Mouse (Mus musculus) gastrocnemius, adult 2 months (tissue): ENCODE measurements around the gene Mbtps2. TPM values are rescaled to one million over a fixed set of nuclear protein-coding genes. Genes with fewer than 3 reads are reported as not detected.
A peak's percentile ranks its signal among the peaks of the same experiment; 100 is the strongest.

Source experiments
- DNase-seq: peaks from one replicate; pipeline ENCODE4 v3.0.0; 2022
- H3K27ac ChIP-seq: fragments of 200-600 bp; 2 replicates; pipeline ENCODE4 v1.8.1; 2022; ENCODE audit warnings: mild to moderate bottlenecking
- H3K4me3 ChIP-seq: fragments of 200-600 bp; 2 replicates; pipeline ENCODE4 v1.8.1; 2022; ENCODE audit warnings: mild to moderate bottlenecking, moderate library complexity
- CTCF ChIP-seq: fragments of 200-600 bp; IDR thresholded peaks from 2 replicates; pipeline ENCODE4 v1.8.1; 2022; ENCODE audit warnings: antibody characterized with exemption, mild to moderate bottlenecking, moderate library complexity
- intact Hi-C: fragments of 180-260 bp; cut with DNase I; formaldehyde crosslinking; loops from one replicate; pipeline ENCODE4 v1.15.1; 2025
- long read RNA-seq, 2 experiments: library from polyadenylated mRNA; stranded (forward); transcript quantifications; one replicate each; pipeline ENCODE4 v2.0.0; 2021
- total RNA-seq, 2 experiments: library from RNA; stranded (reverse); gene quantifications; 2 replicates each; pipeline ENCODE4 v1.2.3; 2021

Mbtps2 gene
- total RNA-seq = 10 to 100 TPM; 14.0 to 15.5 TPM
- long read RNA-seq, experiment 1, full-length matches to known transcripts = 4 of 14 reads
- long read RNA-seq, experiment 1, partial matches to known transcripts = 0 of 14 reads
- long read RNA-seq, experiment 1, other reads (novel, unspliced or antisense) = 10 of 14 reads
- long read RNA-seq, experiment 2, full-length matches to known transcripts = 2 of 5 reads
- long read RNA-seq, experiment 2, partial matches to known transcripts = 0 of 5 reads
- long read RNA-seq, experiment 2, other reads (novel, unspliced or antisense) = 3 of 5 reads

GRCm38 (mm10) chrX:157598186-157598996 lies at the start of gene Mbtps2:
Gene Mbtps2, minus strand, starts transcription at chrX:157598715.
- intact Hi-C loops = loop anchor here (5.0 kb wide), 1 partner anchor 111 kb away; no protein-coding TSS in a partner anchor
- DNase-seq = peak; percentile 67
- TF ChIP-seq CTCF = no peak
- H3K4me3 ChIP-seq = peak within 1 kb of the TSS; percentile 85
- H3K27ac ChIP-seq = peak within 1 kb of the TSS; percentile 90

GRCm38 (mm10) chrX:157646399-157646798 lies 47.9 kb upstream of the Mbtps2 start:
- intact Hi-C loops = loop anchor here (5.0 kb wide), 1 partner anchor 184 kb away; no protein-coding TSS in a partner anchor
- Histone ChIP-seq H3K27ac (no peak overlapping the region), H3K4me3 (no peak overlapping the region)
- no peak for DNase-seq
- no peak for TF ChIP-seq CTCF

- TF ChIP-seq CTCF = no peak
- no peak for DNase-seq
- Histone ChIP-seq H3K4me3 (no peak overlapping the region), H3K27ac (no peak overlapping the region)
- intact Hi-C loops = loop anchor here (5.0 kb wide), 4 partner anchors 42 to 182 kb away; no protein-coding TSS in a partner anchor
Measured at GRCm38 (mm10) chrX:157644700-157645099, 46.2 kb upstream of the Mbtps2 start.

- peak; percentile 51 for DNase-seq
- H3K4me3 ChIP-seq = no peak overlapping the region
- peak; percentile 94 for TF ChIP-seq CTCF
- intact Hi-C loops = loop anchor here (5.0 kb wide), 3 partner anchors 42 to 157 kb away; no protein-coding TSS in a partner anchor
- H3K27ac ChIP-seq = no peak overlapping the region
Measured at GRCm38 (mm10) chrX:157644300-157644699, 45.8 kb upstream of the Mbtps2 start.

- no peak for DNase-seq
- no peak overlapping the region for H3K27ac ChIP-seq
- no peak for TF ChIP-seq CTCF
- intact Hi-C loops = loop anchor here (5.0 kb wide), 3 partner anchors 41 to 156 kb away; no protein-coding TSS in a partner anchor
- H3K4me3 ChIP-seq = no peak overlapping the region
Measured at GRCm38 (mm10) chrX:157642856-157643255, 44.3 kb upstream of the Mbtps2 start.

- DNase-seq = no peak
- Histone ChIP-seq H3K4me3 (no peak overlapping the region), H3K27ac (no peak overlapping the region)
- no peak for TF ChIP-seq CTCF
- intact Hi-C loops = no loop called here
Measured at GRCm38 (mm10) chrX:157637253-157637652, 38.7 kb upstream of the Mbtps2 start.

- TF ChIP-seq CTCF = no peak
- DNase-seq = no peak
- intact Hi-C loops = no loop called here
- Histone ChIP-seq H3K4me3 (no peak overlapping the region), H3K27ac (no peak overlapping the region)
Measured at GRCm38 (mm10) chrX:157633676-157634414, 35.3 kb upstream of the Mbtps2 start.

GRCm38 (mm10) chrX:157630341-157630740 lies 31.8 kb upstream of the Mbtps2 start:
- TF ChIP-seq CTCF = no peak
- Histone ChIP-seq H3K4me3 (no peak overlapping the region), H3K27ac (no peak overlapping the region)
- DNase-seq = no peak
- intact Hi-C loops = no loop called here

GRCm38 (mm10) chrX:157612894-157613293 lies 14.4 kb upstream of the Mbtps2 start:
- Histone ChIP-seq H3K27ac (no peak overlapping the region), H3K4me3 (peak overlapping the region; percentile 29)
- TF ChIP-seq CTCF = no peak
- peak; percentile 24 for DNase-seq
- intact Hi-C loops = no loop called here

GRCm38 (mm10) chrX:157601450-157601849 lies 2.9 kb upstream of the Mbtps2 start:
- peak overlapping the region; percentile 26; the same call in 1 of the 2 replicates for H3K4me3 ChIP-seq
- H3K27ac ChIP-seq = no peak overlapping the region
- intact Hi-C loops = loop anchor here (5.0 kb wide), 1 partner anchor 41 kb away; no protein-coding TSS in a partner anchor
- peak; percentile 46 for TF ChIP-seq CTCF
- DNase-seq = no peak

- H3K27ac ChIP-seq = peak overlapping the region; percentile 90
- DNase-seq = no peak
- H3K4me3 ChIP-seq = peak overlapping the region; percentile 85
- TF ChIP-seq CTCF = no peak
- intact Hi-C loops = loop anchor here (5.0 kb wide), 1 partner anchor 110 kb away; no protein-coding TSS in a partner anchor
Measured at GRCm38 (mm10) chrX:157597585-157598185, 830 bp downstream of the Mbtps2 start.

GRCm38 (mm10) chrX:157596802-157597201 lies 1.7 kb downstream of the Mbtps2 start:
- Histone ChIP-seq H3K27ac (peak overlapping the region; percentile 90), H3K4me3 (no peak overlapping the region; the same call in 1 of the 2 replicates)
- no peak for DNase-seq
- intact Hi-C loops = loop anchor here (5.0 kb wide), 1 partner anchor 110 kb away; no protein-coding TSS in a partner anchor
- TF ChIP-seq CTCF = no peak
